Mouse (Mus musculus) cerebellum, adult 9-11 months (tissue): ENCODE results near the gene Stx2.
"Not testable (repeated sequence)": the region's sequence is repeated elsewhere in the genome, so short reads cannot be mapped to it uniquely, and the experiment has no call there.

Source experiments
- DNase-seq: peaks from one replicate; pipeline ENCODE4 v3.0.0; 2022

Stx2 gene

GRCm38 (mm10) chr5:129008008-129008407 is 366 bp downstream of the Stx2 start:
- DNase-seq, result no peak

- peak; percentile 57 for DNase-seq
Measured at GRCm38 (mm10) chr5:129007105-129007957, 1.0 kb downstream of the Stx2 start.

DNA sequence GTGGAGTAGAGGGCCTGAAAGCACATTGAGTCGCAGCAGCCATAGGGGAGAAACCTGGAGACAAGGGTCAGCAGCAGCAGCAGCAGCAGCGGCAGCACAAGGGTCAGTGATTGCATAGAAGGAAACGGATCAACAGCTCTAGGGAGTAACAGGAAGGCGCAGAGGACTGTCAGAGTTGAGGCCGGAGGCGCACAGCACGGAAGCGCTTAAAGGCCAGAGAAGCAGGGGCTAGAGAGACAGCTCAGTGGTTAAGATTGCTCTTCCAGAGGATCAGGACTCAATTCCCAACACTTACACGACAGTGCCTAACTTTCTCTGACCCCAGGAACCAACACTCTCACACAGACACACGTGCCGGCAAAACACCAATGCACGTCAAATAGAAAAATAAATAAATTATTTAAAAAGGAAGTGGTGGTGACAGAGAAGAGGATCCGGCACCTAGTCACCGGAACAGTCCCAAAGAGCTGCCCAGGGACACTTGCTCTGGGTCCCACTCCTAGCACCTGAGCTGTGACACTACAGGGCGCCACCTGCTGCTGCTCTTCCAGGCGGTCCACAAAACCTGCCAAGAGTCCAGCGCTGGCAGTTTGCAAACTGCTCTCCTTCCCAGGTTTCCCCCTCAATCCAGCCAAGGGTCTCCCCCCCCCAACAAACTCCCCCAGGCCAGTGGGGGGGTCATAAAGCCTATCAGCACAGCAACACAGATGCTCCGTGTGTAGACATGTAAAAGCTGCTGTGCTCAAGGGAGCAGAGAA is 2.2 kb downstream of the Stx2 start:
- no peak for DNase-seq

DNA sequence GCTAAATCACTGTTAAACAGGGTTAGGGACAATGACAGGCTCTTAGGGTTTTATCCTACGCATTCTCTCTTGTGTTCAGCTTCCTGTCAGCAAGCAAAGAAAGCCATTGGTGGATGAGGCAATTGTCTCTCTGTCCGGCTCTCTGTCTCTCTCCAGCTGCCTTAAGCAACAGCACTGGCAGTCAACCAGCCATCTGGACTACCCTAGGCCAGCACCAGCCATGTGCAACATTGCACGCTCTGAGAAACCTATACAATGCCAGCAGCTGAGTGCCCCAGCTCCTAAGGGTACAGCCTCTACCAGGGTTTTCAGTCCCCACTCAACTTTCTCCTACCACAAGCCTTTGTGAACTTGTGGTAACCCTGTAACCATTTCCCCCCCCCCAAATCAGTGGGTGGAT is 3.0 kb downstream of the Stx2 start:
- no peak for DNase-seq

DNA sequence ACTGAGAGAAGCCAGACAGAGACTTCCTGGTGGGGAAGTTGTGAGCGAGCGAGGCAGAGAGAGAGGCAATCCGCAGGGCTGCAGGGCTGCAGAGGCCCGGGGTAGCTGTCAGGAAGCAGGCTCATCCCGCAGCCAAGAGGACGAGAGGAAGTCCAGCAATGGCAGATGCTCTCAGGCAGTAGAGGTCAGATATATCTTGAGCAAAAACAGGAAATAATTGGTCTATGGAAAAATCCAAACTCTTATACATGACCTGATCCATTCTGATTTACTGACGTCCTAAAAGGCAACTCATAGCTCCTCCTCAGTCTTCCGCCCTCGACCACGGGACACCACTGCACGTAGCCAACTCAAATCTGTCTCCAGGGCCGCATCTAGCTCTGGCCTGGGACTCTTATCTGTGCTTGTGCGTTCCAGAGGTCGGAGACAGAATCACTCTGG is 5.8 kb downstream of the Stx2 start:
- no peak for DNase-seq

DNA sequence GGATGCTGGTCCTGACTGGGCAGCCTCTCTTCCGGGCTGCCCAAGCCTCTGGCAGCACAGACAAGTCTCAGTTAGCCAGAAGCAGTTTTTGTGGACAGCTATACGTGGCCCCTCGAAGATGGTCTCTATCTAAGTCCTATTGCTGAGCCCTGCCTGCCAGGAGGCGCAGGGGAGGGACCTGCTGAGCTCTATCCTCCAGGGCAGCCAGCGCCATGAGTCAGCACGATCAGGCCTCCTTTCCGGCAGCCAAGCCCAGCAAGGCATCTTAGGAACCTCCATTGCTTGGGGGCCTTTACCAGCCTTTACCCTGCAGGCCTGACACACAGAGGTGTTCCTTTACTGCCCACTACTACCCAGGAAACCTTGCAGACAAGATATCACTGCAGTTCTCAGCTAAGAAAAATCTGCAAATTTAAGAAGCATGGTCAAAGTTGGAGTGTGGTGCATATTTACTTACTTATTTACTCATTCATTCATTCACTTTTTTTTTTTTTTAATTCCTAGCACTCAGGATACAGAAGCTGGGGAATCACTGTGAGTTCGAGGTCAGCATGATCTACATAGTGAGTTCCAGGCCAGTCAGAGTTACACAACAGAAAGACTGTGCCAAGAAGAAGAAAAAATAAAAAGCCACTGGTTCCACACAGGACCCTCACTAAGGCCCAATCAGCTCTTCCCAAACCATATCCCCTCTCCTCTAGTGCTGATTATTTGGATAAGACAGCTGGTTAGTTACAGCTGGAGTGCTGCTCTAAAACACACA is 7.5 kb downstream of the Stx2 start:
- no peak for DNase-seq

DNA sequence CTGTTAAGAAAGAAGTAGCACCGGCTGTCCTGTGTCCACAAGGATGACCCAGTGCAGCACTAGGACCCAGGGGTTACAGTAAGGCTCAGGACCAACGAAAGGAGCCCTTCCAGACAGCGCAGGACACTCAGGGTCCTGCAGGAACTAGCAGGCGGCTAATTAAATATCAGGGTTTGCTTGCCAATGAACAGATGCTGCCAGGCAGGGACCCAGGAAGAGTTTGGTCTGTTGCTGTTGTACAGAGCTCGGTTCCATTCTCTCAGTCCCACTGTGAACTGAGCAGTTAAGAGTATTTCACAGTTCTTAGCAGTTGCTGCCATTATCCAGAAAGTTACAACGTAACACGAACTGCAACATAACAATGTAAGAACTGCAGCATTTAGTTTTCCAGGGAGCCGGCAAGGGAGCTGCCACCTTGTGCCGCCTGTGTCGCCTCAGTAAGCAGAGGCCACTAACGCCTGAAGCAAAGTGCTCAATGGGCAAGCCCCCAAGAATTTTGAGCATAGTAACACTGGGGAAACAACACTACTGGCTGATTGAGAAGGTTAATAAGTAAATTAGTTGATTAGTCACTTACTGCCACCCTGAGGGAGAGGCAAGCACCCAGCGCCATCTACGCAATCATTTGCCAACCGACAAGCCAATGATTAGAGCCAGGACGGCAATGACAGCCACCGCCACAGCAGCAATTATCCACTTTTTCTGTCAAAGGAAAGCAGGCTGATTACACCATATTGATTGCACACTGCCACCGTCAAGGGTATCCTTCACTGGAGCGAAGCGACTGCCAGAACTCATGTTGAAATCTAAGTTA is 21.0 kb downstream of the Stx2 start:
- no peak for DNase-seq

DNA sequence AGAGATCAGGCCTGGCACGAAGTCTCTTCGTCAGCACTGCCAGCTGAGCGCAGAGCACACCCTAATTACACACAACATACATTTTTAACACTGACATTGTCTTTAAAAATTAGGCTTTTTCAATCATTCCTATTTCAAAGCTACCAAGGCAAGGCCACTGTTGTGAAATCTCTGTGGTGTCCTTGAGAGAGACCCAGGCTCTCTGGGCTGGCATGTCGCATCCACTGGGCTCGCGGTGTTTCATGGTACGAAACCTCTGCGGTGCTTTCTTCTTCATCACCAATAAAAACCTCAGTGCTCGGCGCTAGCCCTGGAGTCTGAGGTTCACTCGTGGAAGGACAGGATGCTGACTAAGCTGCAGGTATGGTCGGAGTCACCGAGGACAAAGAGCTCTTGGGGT is 22.4 kb downstream of the Stx2 start:
- no peak for DNase-seq

GRCm38 (mm10) chr5:128984536-128984935 is 23.8 kb downstream of the Stx2 start:
- DNase-seq, result no peak

- DNase-seq, result peak; percentile 49
Measured at GRCm38 (mm10) chr5:128981607-128982006, 26.8 kb downstream of the Stx2 start.

DNA sequence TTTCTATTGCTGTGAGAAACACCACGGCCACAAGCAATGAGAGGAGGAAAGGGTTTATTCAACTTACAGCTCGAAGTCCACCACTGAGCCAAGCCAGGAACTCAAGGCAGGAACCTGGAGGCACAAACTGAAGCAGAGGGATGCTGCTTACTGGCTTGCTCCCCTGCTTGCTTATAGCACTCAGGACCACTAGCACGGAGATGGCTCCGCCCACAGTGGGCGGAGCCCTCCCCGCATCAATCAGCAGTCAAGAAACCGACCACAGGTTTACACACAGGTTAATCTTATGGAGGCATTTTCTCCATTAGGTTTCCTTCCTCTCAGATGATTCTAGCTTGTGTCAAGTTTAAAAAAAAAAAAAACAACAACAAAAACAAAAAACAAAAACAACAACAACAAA is 27.5 kb downstream of the Stx2 start:
- DNase-seq, result no peak

DNA sequence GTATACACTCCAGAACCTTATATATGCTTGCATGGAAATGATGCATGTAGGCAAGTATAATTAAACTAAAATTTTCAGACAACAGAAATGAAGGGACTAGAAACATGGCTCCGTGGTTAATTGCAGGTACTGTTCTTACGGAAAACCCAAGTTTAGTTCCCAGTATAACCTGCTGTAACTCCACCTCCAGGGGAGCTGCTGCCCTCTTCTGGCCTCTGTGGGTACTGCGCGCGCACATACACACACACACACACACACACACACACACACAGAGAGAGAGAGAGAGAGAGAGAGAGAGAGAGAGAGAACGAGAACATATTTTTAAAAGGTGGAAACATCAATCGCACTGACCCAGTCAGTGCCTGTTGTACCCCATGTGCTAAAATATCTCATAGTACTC is 29.4 kb downstream of the Stx2 start:
- DNase-seq, result no peak

- not testable (repeated sequence) for DNase-seq
Measured at GRCm38 (mm10) chr5:128977466-128977865, 30.9 kb downstream of the Stx2 start.

GRCm38 (mm10) chr5:128976266-128976665 is 32.1 kb downstream of the Stx2 start:
- no peak for DNase-seq

DNA sequence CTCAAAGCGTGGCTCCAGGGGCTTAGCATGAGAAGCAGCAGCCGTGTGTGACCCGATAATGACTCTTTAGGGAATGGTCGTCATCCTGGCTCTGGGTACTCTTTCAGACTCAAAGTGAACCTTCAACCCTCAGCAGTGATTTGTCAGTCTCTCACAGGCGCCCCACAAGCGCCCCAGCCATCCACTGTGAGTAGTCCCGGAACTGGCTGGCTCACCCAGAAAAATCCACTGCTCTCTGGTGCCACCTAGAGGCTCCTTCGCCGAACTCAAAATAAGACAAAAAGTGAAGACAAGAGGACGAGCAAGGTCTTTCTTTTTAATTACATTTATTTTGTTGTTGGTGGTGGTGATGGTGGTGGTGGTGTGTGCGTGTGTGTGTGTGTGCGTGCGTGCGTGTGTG is 37.1 kb downstream of the Stx2 start:
- DNase-seq, result peak; percentile 25

DNA sequence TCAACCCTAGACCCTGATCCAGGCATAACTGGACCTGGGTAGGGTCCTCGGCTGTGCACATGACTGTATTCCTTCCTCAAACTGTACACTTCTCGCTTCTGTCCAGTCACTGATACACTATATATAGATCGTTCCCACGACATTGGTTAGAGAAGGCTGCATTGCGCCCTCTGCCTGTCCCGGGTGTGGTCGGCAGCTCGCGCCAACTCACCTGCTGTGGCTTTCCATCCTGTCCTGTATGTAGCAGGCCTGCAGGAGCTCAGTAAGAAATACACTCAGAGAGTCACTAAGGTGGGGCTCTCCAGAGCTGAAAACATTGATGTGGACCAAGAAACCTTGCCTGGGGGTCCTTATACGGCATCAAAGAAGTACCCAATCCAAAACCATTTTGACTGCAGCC is 37.5 kb downstream of the Stx2 start:
- no peak for DNase-seq

GRCm38 (mm10) chr5:128964353-128964752 is 44.0 kb downstream of the Stx2 start:
- no peak for DNase-seq

DNA sequence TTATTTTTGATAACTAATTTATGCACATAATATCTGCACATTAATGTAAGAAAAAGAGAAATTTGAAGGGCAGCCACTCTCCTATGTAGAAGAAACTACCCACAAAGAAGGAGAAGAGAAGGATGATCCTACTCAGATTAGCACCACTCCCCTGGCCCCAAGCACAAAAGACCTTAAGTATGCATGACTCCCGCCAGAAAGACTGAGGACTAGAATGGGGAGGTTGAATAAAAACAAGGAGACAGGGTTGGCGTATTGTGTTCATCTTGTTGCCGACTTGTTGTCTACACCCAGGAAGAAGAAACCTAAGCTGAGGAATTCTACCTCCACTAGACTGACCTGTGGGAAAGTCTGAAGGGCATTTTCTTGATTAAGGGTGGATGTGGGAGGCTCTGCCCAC is 49.5 kb downstream of the Stx2 start:
- no peak for DNase-seq

GRCm38 (mm10) chr5:128954371-128954770 is 54.0 kb downstream of the Stx2 start:
- DNase-seq, result not testable (repeated sequence)

- DNase-seq, result no peak
Measured at GRCm38 (mm10) chr5:128953278-128954070, 54.9 kb downstream of the Stx2 start, which contains the start of gene Rimbp2. Gene Rimbp2 (minus strand): TSS chr5:128953486.
